Mouse (Mus musculus) CH12.LX (cell line): Measurements from ENCODE around the gene Etl4.

ENCODE experiments used
- CTCF ChIP-seq, 2 experiments: IDR thresholded peaks in 1 of 2; conservative IDR thresholded peaks in 1 of 2; 2 replicates each; pipeline ENCODE4 v1.5.1; 2011 to 2012; ENCODE audit warnings: low read depth in 2 of 2, low read length in 2 of 2, improper control_type of control experiment in 1 of 2, inconsistent platforms in 1 of 2, mild to moderate bottlenecking in 1 of 2, moderate library complexity in 1 of 2
- EP300 ChIP-seq: IDR thresholded peaks from 2 replicates; pipeline ENCODE4 v1.6.1; 2011; ENCODE audit warnings: low read length, improper control_type of control experiment
- ETS1 ChIP-seq: conservative IDR thresholded peaks from 2 replicates; pipeline ENCODE4 v1.6.1; 2012; ENCODE audit warnings: low read depth, mild to moderate bottlenecking, inconsistent platforms, low read length, improper control_type of control experiment, moderate library complexity
- JUND ChIP-seq: conservative IDR thresholded peaks from 2 replicates; pipeline ENCODE4 v1.6.1; 2011; ENCODE audit warnings: low read depth, low read length, improper control_type of control experiment
- MEF2A ChIP-seq: IDR thresholded peaks from 2 replicates; pipeline ENCODE4 v1.6.1; 2014; ENCODE audit warnings: low read depth, mild to moderate bottlenecking, inconsistent platforms, low read length, improper control_type of control experiment, borderline replicate concordance
- MXI1 ChIP-seq: IDR thresholded peaks from 2 replicates; pipeline ENCODE4 v1.6.1; 2011; ENCODE audit warnings: mild to moderate bottlenecking, low read depth, low read length, improper control_type of control experiment
- POLR2A ChIP-seq: IDR thresholded peaks from 2 replicates; pipeline ENCODE4 v1.6.1; 2011; ENCODE audit warnings: low read depth, mild to moderate bottlenecking, improper control_type of control experiment, low read length
- USF1 ChIP-seq: IDR thresholded peaks from 2 replicates; pipeline ENCODE4 v1.6.1; 2014; ENCODE audit warnings: low read depth, mild to moderate bottlenecking, inconsistent platforms, low read length, improper control_type of control experiment
- USF2 ChIP-seq: conservative IDR thresholded peaks from 2 replicates; pipeline ENCODE4 v1.6.1; 2011; ENCODE audit warnings: low read depth, low read length, improper control_type of control experiment
- ZKSCAN1 ChIP-seq: IDR thresholded peaks from 2 replicates; pipeline ENCODE4 v1.6.1; 2012; ENCODE audit warnings: low read depth, inconsistent platforms, low read length, improper control_type of control experiment, borderline replicate concordance
- ZNF384 ChIP-seq: IDR thresholded peaks from 2 replicates; pipeline ENCODE4 v1.6.1; 2012; ENCODE audit warnings: low read depth, low read length, improper control_type of control experiment, inconsistent platforms

DNA sequence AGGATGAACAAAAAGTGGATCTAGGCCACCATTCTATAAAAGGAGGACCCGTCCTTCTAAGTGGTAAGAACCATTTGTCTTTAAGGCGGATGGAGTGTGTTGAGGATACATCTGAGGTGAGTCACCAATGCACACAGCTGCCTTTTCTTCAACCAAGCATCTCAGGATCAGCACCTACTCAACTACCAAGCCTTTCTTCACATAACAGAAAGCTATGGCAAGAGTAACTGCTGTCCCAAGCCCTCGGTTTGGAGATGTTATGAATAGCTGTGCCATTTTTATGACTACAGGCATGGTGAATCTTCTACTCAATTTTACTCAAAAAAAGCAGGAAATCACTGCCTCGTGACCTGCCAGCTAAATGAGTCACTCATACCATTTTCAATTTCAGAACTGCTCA lies 258.6 kb downstream of the Etl4 start:
- TF ChIP-seq CTCF (conservative IDR thresholded peaks at IDR 0.05 in 1 of 2, IDR thresholded peaks at IDR 0.05 in 1 of 2; ENCODE audit: low read depth in 2 of 2, low read length in 2 of 2) (no peak), ZNF384 (no peak), ETS1 (no peak), USF1 (no peak), EP300 (no peak), MEF2A (no peak), MXI1 (no peak), ZKSCAN1 (no peak), USF2 (no peak), JUND (no peak), POLR2A (no peak)
